Mouse (Mus musculus): ENCODE results near the gene Sox6. TPM values are rescaled to one million over a fixed set of nuclear protein-coding genes. Genes with fewer than 3 reads are reported as not detected.
A peak's percentile ranks its signal among the peaks of the same experiment; 100 is the strongest.
"Not testable (repeated sequence)": the region's sequence is repeated elsewhere in the genome, so short reads cannot be mapped to it uniquely, and the experiment has no call there.

Sox6 gene
- 10 to 100 TPM; 10.8 to 17.3 (median 12.6) TPM for total RNA-seq (2022)

- DNase-seq = no peak
Observed at GRCm38 (mm10) chr7:116038511-116038910, at the start of gene Sox6. Gene Sox6 (minus strand): TSS chr7:116038796.

GRCm38 (mm10) chr7:116084366-116084765, 45.8 kb upstream of the Sox6 start, which contains the start of gene Gm4353:
Gene Gm4353 (minus strand): TSS chr7:116084635.
- DNase-seq = not testable (repeated sequence)

- DNase-seq = no peak
Observed at GRCm38 (mm10) chr7:116060739-116061138, 22.1 kb upstream of the Sox6 start.

GRCm38 (mm10) chr7:116040470-116041019, 1.9 kb upstream of the Sox6 start:
- no peak for DNase-seq

GRCm38 (mm10) chr7:116039538-116040466, 1.2 kb upstream of the Sox6 start:
- peak; percentile 80 for DNase-seq

GRCm38 (mm10) chr7:116039196-116039537, 571 bp upstream of the Sox6 start, which contains the start of gene 1110004F10Rik:
Gene 1110004F10Rik (plus strand): TSS chr7:116039397.
- DNase-seq = no peak

- no peak for DNase-seq
Observed at GRCm38 (mm10) chr7:116038024-116038423, 572 bp downstream of the Sox6 start.

GRCm38 (mm10) chr7:116036591-116037555, 1.7 kb downstream of the Sox6 start:
- no peak for DNase-seq

- no peak for DNase-seq
Observed at GRCm38 (mm10) chr7:116035504-116035903, 3.1 kb downstream of the Sox6 start.

GRCm38 (mm10) chr7:116034282-116034758, 4.3 kb downstream of the Sox6 start:
- DNase-seq = peak; percentile 47

- DNase-seq = peak; percentile 38
Observed at GRCm38 (mm10) chr7:116033371-116034241, 5.0 kb downstream of the Sox6 start.

GRCm38 (mm10) chr7:116032596-116033307, 5.8 kb downstream of the Sox6 start:
- DNase-seq = peak; percentile 68

GRCm38 (mm10) chr7:116031718-116032595, 6.6 kb downstream of the Sox6 start:
- DNase-seq = peak; percentile 54

- no peak for DNase-seq
Observed at GRCm38 (mm10) chr7:116031388-116031717, 7.2 kb downstream of the Sox6 start.

- no peak for DNase-seq
Observed at GRCm38 (mm10) chr7:116030597-116031387, 7.8 kb downstream of the Sox6 start.

- no peak for DNase-seq
Observed at GRCm38 (mm10) chr7:116029991-116030390, 8.6 kb downstream of the Sox6 start.

- DNase-seq = no peak
Observed at GRCm38 (mm10) chr7:116002726-116003125, 35.9 kb downstream of the Sox6 start.

GRCm38 (mm10) chr7:115988109-115988779, 50.4 kb downstream of the Sox6 start:
- no peak for DNase-seq
